Mouse (Mus musculus) olfactory bulb, adult 2 months (tissue): ENCODE data around the gene Gm49361. TPM values are rescaled to one million over a fixed set of nuclear protein-coding genes. Genes with fewer than 3 reads are reported as not detected.

Experiments
- H3K27ac ChIP-seq: fragments of 200-500 bp; 2 replicates; pipeline ENCODE4 v1.5.1; 2012; ENCODE audit warnings: low read depth, low read length; ENCODE audit not compliant: insufficient read depth
- H3K4me1 ChIP-seq: fragments of 200-500 bp; 2 replicates; pipeline ENCODE4 v1.6.1; 2012; ENCODE audit warnings: low read length; ENCODE audit not compliant: control insufficient read depth, insufficient read depth
- H3K4me3 ChIP-seq: fragments of 200-500 bp; 2 replicates; pipeline ENCODE4 v1.5.1; 2012; ENCODE audit warnings: mild to moderate bottlenecking, low read depth, low read length, moderate library complexity; ENCODE audit not compliant: insufficient read depth
- CTCF ChIP-seq: fragments of 200-500 bp; IDR thresholded peaks from 2 replicates; pipeline ENCODE4 v1.5.1; 2012; ENCODE audit warnings: low read depth, mild to moderate bottlenecking, low read length, moderate library complexity; ENCODE audit not compliant: insufficient read depth
- POLR2A ChIP-seq: fragments of 200-500 bp; IDR thresholded peaks from 2 replicates; pipeline ENCODE4 v1.6.1; 2012; ENCODE audit warnings: mild to moderate bottlenecking, low read depth, low read length, moderate library complexity; ENCODE audit not compliant: insufficient read depth
- WGBS: fragments of 180-500 bp; shearing (Covaris S2); methylation state at CpG from one replicate; pipeline ENCODE4 v1.1.7; 2018; 5-methylcytosine and 5-hydroxymethylcytosine counted together
- polyA plus RNA-seq: library from polyadenylated mRNA; stranded (reverse); fragments of >200 nt; gene quantifications from 2 replicates; pipeline ENCODE4 v1.2.4, GENCODE M21; 2012; ENCODE audit warnings: low replicate concordance; ENCODE audit not compliant: missing spikeins, insufficient read depth, insufficient read length

Gm49361 gene
- polyA plus RNA-seq, 1 experiment = not detected

DNA sequence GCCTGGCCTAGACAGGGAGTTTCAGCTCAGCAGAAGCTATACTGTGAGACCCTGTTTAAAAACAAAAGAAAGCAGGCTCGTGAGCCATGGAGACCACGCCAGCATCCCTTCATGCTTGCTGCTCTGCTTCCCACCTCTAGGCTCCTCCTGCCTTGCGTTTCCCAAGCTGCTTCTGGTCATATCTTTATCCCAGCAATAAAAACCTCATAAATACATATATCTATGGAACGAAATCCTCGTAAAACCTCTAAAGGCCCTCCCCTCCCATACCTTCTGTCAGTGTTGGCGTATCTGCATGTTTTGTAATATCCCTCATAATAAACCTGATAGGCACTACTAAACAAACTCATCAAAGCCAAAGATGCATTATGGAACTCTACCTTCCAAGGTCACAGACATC lies 59.3 kb downstream of the Gm49361 start:
- TF ChIP-seq CTCF (no peak), POLR2A (no peak)
- Histone ChIP-seq H3K4me3 (no peak overlapping the region), H3K4me1 (no peaks in the 10 kb centered on the region), H3K27ac (no peak overlapping the region)
- 92% methylated on average over 6 of the region's 6 CpGs for WGBS

DNA sequence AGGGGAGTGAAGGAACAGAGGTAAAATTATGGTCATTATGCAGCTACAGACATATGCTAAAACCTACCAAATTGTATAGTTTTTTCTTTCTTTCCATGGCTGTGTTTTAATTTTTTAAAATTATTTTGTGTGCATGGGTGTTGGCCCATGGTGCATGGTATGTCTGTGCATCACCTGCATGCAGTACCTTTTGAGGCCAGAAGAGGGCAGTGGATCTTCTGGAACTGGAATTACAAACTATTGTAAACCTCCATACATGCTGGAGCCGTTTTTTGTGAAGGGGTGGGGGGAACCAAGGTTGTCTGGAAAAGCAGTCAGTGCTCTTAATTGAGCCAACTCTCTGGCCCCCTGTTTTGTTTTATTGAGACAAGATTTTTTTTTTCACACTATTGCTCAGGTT lies 61.3 kb downstream of the Gm49361 start:
- TF ChIP-seq CTCF (no peak), POLR2A (no peak)
- 0% methylated on average over 1 of the region's 1 CpGs for WGBS
- no peaks in the 10 kb centered on the region for H3K4me1 ChIP-seq
- no peak overlapping the region for H3K27ac ChIP-seq
- H3K4me3 ChIP-seq = no peak overlapping the region

DNA sequence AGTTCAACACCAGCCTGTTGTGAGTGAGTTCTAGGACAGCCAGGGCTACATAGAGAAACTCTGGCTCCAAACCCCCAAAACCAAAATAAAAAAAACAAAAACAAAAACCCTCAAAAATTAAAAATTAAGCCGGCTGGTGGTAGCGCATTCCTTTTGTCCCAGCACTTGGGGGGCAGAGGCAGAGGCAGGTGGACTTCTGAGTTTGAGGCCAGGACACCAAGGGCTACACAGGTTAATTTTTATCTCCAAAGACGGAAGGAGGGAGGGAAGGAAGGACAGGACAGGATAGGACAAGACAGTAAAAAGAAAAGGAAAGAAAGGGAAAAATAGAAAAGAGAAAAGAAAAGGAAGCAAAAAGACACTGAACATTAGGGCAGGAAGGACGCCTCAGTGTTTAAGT lies 63.2 kb downstream of the Gm49361 start:
- TF ChIP-seq POLR2A = no peak
- no peak for TF ChIP-seq CTCF
- no peak overlapping the region for H3K4me3 ChIP-seq
- H3K27ac ChIP-seq = no peak overlapping the region
- H3K4me1 ChIP-seq = no peaks in the 10 kb centered on the region
- 84% methylated on average over 4 of the region's 4 CpGs for WGBS

DNA sequence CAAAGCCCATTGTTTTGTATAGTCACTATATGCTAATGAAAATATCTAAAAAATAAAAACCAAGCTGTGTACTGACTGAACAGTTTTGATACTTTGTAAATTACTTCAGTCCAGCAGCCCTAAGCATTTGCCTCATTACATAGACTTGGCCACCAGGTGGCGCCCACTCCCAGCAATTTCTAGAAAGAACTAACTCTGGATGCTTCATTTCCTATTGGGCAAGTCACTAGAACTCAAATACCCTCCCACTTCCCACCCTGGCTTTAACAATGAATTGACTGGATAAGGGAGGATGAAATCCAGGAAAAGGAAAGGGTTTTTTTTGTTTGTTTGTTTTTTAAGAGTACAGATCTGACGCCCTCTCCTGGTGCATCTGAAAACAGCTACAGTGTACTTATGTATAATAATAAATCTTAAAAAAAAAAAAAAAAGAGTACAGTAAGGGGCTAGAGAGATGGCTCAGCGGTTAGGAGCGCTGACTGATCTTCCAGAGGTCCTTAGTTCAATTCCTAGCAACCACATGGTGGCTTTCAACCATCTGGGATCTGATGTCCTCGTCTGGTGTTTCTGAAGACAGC lies 65.9 kb downstream of the Gm49361 start:
- no peak overlapping the region for H3K4me3 ChIP-seq
- WGBS = 36% methylated on average over 5 of the region's 5 CpGs
- no peak overlapping the region for H3K27ac ChIP-seq
- no peaks in the 10 kb centered on the region for H3K4me1 ChIP-seq
- TF ChIP-seq POLR2A = no peak
- TF ChIP-seq CTCF = no peak

DNA sequence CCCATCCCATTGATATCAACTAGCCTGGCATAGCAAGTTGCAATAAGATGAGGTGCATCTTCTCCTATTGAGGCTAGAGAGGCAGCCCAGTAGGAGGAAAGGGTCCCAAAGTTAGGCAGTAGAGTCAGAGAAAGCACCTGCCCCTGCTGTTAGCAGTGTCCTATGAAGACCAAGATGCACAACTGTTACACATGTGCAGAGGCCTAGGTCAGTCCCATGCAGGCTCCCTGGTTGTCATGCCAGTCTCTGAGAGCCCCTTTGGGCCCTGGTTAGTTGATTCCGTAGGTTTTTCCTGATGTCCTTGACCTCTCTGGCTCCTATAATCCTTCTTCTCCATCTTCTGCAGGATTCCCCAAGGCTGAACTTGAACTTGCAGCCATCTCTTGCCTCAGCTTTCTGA lies 66.4 kb downstream of the Gm49361 start:
- TF ChIP-seq POLR2A = no peak
- TF ChIP-seq CTCF = no peak
- Histone ChIP-seq H3K4me1 (no peaks in the 10 kb centered on the region), H3K27ac (no peak overlapping the region), H3K4me3 (no peak overlapping the region)
- WGBS = 18% methylated on average over 1 of the region's 1 CpGs

DNA sequence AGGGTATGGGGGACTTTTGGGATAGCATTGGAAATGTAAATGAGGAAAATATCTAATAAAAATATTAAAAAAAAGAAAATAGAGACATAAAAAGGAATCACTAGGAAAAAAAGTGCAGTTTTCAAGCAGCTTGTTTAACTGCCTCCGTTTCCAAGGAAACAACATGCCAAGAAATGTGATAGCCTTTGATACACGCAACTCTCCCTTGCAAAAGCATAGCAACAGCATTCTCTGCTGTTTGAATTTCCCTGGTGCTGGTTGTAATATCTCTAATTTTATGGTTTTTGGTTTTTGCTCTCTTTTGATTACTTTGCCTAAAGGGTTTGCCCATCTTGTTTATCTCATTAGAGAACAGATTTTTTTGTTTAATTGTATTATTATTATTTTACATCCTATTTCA lies 70.4 kb downstream of the Gm49361 start:
- TF ChIP-seq CTCF = no peak
- 56% methylated on average over 2 of the region's 2 CpGs for WGBS
- Histone ChIP-seq H3K4me1 (no peaks in the 10 kb centered on the region), H3K4me3 (no peak overlapping the region), H3K27ac (no peak overlapping the region)

DNA sequence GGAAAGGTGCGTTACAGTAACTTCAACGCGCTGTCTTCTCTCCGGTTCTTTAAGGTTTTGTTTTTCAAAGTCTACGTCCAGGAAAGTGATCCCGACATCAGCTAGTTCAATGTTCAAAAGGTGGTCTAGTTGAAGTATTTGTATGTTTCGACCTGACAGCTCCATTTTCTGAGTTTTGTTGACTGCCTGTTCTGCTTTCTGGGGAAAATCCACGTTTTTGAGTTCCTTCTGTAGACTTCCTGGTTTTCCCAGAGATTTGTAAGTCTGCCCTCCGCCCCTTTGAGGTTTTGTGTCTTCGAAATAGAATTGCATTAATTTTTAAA lies 80.3 kb downstream of the Gm49361 start:
- TF ChIP-seq POLR2A (no peak), CTCF (no peak)
- Histone ChIP-seq H3K4me1 (0 out of 2 replicates have a peak, but pooled peaks cover 2% of the 10 kb centered on the region), H3K27ac (peak overlapping the region; percentile 70; the same call in 1 of the 2 replicates), H3K4me3 (peak overlapping the region; percentile 80)
- WGBS = 7% methylated on average over 10 of the region's 10 CpGs

GRCm38 (mm10) chr14:57664822-57665627 lies 80.9 kb downstream of the Gm49361 start, which contains the start of gene Xpo4:
Gene Xpo4 (minus strand): TSS chr14:57665430.
- peak; percentile 79; the same call in 1 of the 2 replicates for TF ChIP-seq POLR2A
- TF ChIP-seq CTCF = 0 out of 2 replicates have a peak, but pooled peaks have one; percentile 16
- 0 out of 2 replicates have a peak, but pooled peaks cover 2% of the 10 kb centered on the region for H3K4me1 ChIP-seq
- peak within 1 kb of the TSS; percentile 70 for H3K27ac ChIP-seq
- WGBS = under 1% methylated on average over 80 of the region's 80 CpGs
- H3K4me3 ChIP-seq = peak within 1 kb of the TSS; percentile 80

GRCm38 (mm10) chr14:57664311-57664821 lies 81.5 kb downstream of the Gm49361 start:
- Histone ChIP-seq H3K4me1 (0 out of 2 replicates have a peak, but pooled peaks cover 2% of the 10 kb centered on the region), H3K27ac (no peak overlapping the region; the same call in 1 of the 2 replicates), H3K4me3 (peak overlapping the region; percentile 80)
- TF ChIP-seq POLR2A (no peak), CTCF (no peak)
- WGBS = under 1% methylated on average over 19 of the region's 19 CpGs
